Mouse (Mus musculus) testis, adult 2 months (tissue): ENCODE measurements around the gene Rbm6.

Source experiments
- CTCF ChIP-seq: fragments of 200-500 bp; IDR thresholded peaks from 2 replicates; pipeline ENCODE4 v1.5.1; 2012; ENCODE audit warnings: low read depth, mild to moderate bottlenecking, inconsistent platforms, low read length, moderate library complexity; ENCODE audit not compliant: control insufficient read depth, insufficient read depth, insufficient replicate concordance
- POLR2A ChIP-seq: fragments of 200-500 bp; IDR thresholded peaks from 2 replicates; pipeline ENCODE4 v1.6.1; 2012; ENCODE audit warnings: low read depth, mild to moderate bottlenecking, inconsistent platforms, low read length, moderate library complexity; ENCODE audit not compliant: control insufficient read depth

- TF ChIP-seq CTCF (no peak), POLR2A (no peak)
Observed at GRCm38 (mm10) chr9:107723794-107724531, 149.1 kb downstream of the Rbm6 start.
